Mouse (Mus musculus) limb, embryonic 15.5 days (tissue): ENCODE measurements around the gene Olfr1033. TPM values are rescaled to one million over a fixed set of nuclear protein-coding genes. Genes with fewer than 3 reads are reported as not detected.

Source experiments
- polyA plus RNA-seq: library from polyadenylated mRNA; unstranded; fragments of >200 nt; fragmentation: Nextera tagmentation; extraction: Ambion mirVana; gene quantifications from 2 replicates; pipeline ENCODE4 v1.2.1, GENCODE M21; 2015

Gene Olfr1033
- polyA plus RNA-seq, 1 experiment from 2014 or later: 1.6 TPM

Other genes with a start within 250 kb of the Olfr1033 start
- gene Olfr1014, start 247.9 kb upstream of the Olfr1033 start, polyA plus RNA-seq: not detected in 2 replicates
- not detected in 2 replicates for gene Olfr1015, start 238.6 kb upstream of the Olfr1033 start, polyA plus RNA-seq
- not detected in 2 replicates for gene Olfr1016, start 218.1 kb upstream of the Olfr1033 start, polyA plus RNA-seq
- not detected in 2 replicates for gene Olfr1018, start 202.2 kb upstream of the Olfr1033 start, polyA plus RNA-seq
- not detected in 2 replicates for gene Olfr1019, start 175.2 kb upstream of the Olfr1033 start, polyA plus RNA-seq
- not detected in 2 replicates for gene Olfr1020, start 173.6 kb upstream of the Olfr1033 start, polyA plus RNA-seq
- not detected in 2 replicates for gene Olfr1022, start 152.0 kb upstream of the Olfr1033 start, polyA plus RNA-seq
- not detected in 2 replicates for gene Olfr1023, start 135.0 kb upstream of the Olfr1033 start, polyA plus RNA-seq
- not detected in 2 replicates for gene Olfr1024, start 115.6 kb upstream of the Olfr1033 start, polyA plus RNA-seq
- gene Olfr1025-ps1, start 105.4 kb upstream of the Olfr1033 start, polyA plus RNA-seq: not detected in 2 replicates
- gene Olfr1026, start 99.1 kb upstream of the Olfr1033 start, polyA plus RNA-seq: not detected in 2 replicates
- gene Olfr1028, start 70.2 kb upstream of the Olfr1033 start, polyA plus RNA-seq: not detected in 2 replicates
- gene Olfr1029, start 46.7 kb upstream of the Olfr1033 start, polyA plus RNA-seq: not detected in 2 replicates
- not detected in 2 replicates for gene Olfr1030, start 41.4 kb upstream of the Olfr1033 start, polyA plus RNA-seq
- not detected in 2 replicates for gene Olfr1031, start 30.3 kb upstream of the Olfr1033 start, polyA plus RNA-seq
- not detected in 2 replicates for gene Olfr1032, start 15.1 kb upstream of the Olfr1033 start, polyA plus RNA-seq
- gene Olfr1034, start 25.2 kb downstream of the Olfr1033 start, polyA plus RNA-seq: 0.04 TPM in 1 of 2 replicates, not detected in the other
- gene Olfr1036, start 53.4 kb downstream of the Olfr1033 start, polyA plus RNA-seq: not detected in 2 replicates
- gene Olfr1037, start 66.8 kb downstream of the Olfr1033 start, polyA plus RNA-seq: not detected in 2 replicates
- not detected in 2 replicates for gene Olfr1039, start 115.3 kb downstream of the Olfr1033 start, polyA plus RNA-seq
- gene Olfr1040, start 126.1 kb downstream of the Olfr1033 start, polyA plus RNA-seq: not detected in 2 replicates
- not detected in 2 replicates for gene Olfr1042, start 141.2 kb downstream of the Olfr1033 start, polyA plus RNA-seq
- not detected in 2 replicates for gene Olfr1043, start 146.9 kb downstream of the Olfr1033 start, polyA plus RNA-seq
- not detected in 2 replicates for gene Olfr1044, start 157.2 kb downstream of the Olfr1033 start, polyA plus RNA-seq
- gene Olfr52, start 165.1 kb downstream of the Olfr1033 start, polyA plus RNA-seq: not detected in 2 replicates
- gene Olfr1045, start 182.4 kb downstream of the Olfr1033 start, polyA plus RNA-seq: not detected in 2 replicates
- not detected in 2 replicates for gene Olfr1046, start 198.7 kb downstream of the Olfr1033 start, polyA plus RNA-seq
- gene Olfr1047, start 210.8 kb downstream of the Olfr1033 start, polyA plus RNA-seq: not detected in 2 replicates
- not detected in 2 replicates for gene Olfr1048, start 219.7 kb downstream of the Olfr1033 start, polyA plus RNA-seq
- gene Olfr1049, start 237.7 kb downstream of the Olfr1033 start, polyA plus RNA-seq: not detected in 2 replicates